Mouse (Mus musculus) G1E (cell line): ENCODE data around the gene Serinc3.

Source experiments
- CTCF ChIP-seq: IDR thresholded peaks from 2 replicates; pipeline ENCODE4 v1.5.1; 2012; ENCODE audit warnings: low read depth, low read length, inconsistent platforms, mixed read lengths
- GATA1 ChIP-seq: IDR thresholded peaks from 2 replicates; pipeline ENCODE4 v1.6.1; 2012; ENCODE audit warnings: borderline replicate concordance, low read length, inconsistent platforms, mixed read lengths
- POLR2AphosphoS5 ChIP-seq: IDR thresholded peaks from 2 replicates; pipeline ENCODE4 v1.6.1; 2012; ENCODE audit warnings: low read depth, low read length, inconsistent platforms; ENCODE audit not compliant: insufficient replicate concordance
- TAL1 ChIP-seq: conservative IDR thresholded peaks from 2 replicates; pipeline ENCODE4 v1.6.1; 2012; ENCODE audit warnings: low read depth, low read length, inconsistent platforms, mixed read lengths

GRCm38 (mm10) chr2:163596873-163597155 lies 48.1 kb downstream of the Serinc3 start:
- TF ChIP-seq GATA1 = no peak
- TF ChIP-seq CTCF = no peak
- no peak for TF ChIP-seq TAL1
- TF ChIP-seq POLR2AphosphoS5 = no peak
